Mouse (Mus musculus) v-Abl transformed pro-B cells (cell line): ENCODE data around the gene Cdpf1.

Experiments used
- in situ Hi-C, 2 experiments: fragments of 400-800 bp; cut with MboI; formaldehyde crosslinking; loops; one replicate each; pipeline ENCODE4 v1.15.1; 2025; ENCODE audit not compliant: unreplicated experiment in 2 of 2

The Cdpf1 gene

DNA sequence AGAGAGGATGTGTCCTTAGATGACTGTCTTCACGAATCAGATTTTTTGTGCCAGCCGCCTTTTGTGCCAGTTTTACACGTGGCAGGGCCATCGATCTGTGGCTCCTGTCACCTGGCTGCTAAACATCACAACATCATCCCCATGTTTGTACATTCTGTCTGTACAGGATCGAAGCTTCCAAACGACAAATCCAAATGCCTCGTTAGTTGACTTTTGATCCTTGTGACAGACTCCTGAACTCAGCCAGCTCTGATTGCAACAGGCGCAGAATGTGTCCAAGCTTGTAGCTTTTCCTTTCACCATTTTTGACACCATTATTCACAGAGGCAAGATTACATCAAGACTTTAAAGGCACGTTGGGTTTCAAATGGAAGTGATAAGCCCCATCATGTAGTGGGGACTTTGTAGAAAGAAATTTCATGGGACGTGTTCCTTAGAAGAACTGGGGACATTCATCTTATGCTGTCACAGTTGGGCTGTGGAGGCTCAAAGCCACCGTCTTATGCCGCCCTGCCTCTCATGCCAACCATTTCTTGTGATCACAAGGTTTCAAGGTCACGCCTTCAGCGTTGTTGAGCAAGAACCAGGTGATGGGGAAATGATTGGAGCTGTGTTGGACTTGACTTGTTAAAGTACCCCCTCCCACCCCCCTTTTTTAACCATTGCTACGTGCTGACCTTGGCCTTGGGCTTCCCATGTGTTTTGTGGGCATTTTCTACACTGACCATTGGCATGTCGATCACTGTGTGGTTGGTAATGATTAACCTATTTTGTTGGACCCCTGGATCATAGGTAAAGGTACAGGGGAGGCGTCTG, 40.0 kb downstream of the Cdpf1 start:
- in situ Hi-C loops = no loop called here

GRCm38 (mm10) chr15:85768991-85769390, 42.5 kb downstream of the Cdpf1 start:
- in situ Hi-C loops = no loop called here

DNA sequence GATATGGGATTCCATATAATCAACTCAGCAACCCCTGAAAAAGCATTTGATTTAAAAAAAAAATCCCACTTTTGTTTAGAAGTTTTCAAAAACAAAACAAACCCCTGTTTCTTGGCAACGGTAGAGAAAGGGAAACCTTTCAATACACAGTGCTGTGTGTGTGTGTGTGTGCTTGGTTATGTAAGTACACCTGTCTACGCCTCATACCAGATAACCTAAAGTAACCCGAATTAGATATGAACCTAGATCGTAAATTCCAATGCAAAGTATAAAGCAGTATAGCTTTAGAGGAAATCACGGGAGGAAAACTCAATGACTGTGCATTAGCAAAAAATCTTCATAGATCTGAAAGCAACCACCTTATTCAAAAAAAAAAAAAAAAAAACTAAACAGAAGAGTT, 44.8 kb downstream of the Cdpf1 start:
- in situ Hi-C loops = no loop called here

- in situ Hi-C loops = no loop called here
Observed at GRCm38 (mm10) chr15:85765022-85765421, 46.5 kb downstream of the Cdpf1 start.

GRCm38 (mm10) chr15:85762761-85763160, 48.7 kb downstream of the Cdpf1 start:
- in situ Hi-C loops = no loop called here

DNA sequence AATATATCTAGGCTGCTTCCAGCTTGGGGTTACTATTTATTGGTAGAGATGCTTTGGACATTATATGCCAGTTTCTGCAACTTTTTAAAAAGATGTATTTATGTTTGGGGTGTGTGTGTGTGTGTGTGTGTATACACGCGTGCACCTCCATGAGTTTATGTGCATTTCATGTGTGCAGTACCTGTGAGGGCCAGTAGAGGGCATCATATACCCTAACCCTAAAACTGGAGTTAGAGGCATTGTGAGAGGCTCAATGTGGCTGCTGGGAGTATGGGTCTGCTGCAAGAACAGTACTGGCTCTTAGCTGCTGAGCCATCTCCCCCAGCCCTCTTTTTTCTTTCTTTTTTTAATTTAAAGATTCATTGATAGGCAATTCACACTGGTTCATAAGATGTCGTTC, 53.7 kb downstream of the Cdpf1 start:
- in situ Hi-C loops = no loop called here
